Mouse (Mus musculus) midbrain, embryonic 14.5 days (tissue): ENCODE measurements around the gene Tmem42. TPM values are rescaled to one million over a fixed set of nuclear protein-coding genes. Genes with fewer than 3 reads are reported as not detected.

Experiments
- ATAC-seq: fragments of 200-750 bp; cut with Nextera tagmentation; 2 replicates; pipeline ENCODE4 v1.8.0; 2017; ENCODE audit warnings: moderate number of reproducible peaks, moderate library complexity; ENCODE audit not compliant: low FRiP score, low TSS enrichment
- DNase-seq: peaks from one replicate; pipeline ENCODE4 v3.0.0-alpha.2; 2015
- H3K27ac ChIP-seq: fragments of 300-500 bp; sonication (generic); replicated peaks from 2 replicates; pipeline ENCODE4 v1.5.1; 2014; ENCODE audit warnings: mild to moderate bottlenecking, low read depth, low read length, moderate library complexity
- H3K27me3 ChIP-seq: fragments of 300-500 bp; sonication (generic); 2 replicates; pipeline ENCODE4 v1.6.1; 2014; ENCODE audit warnings: low read length, control low read depth, mixed read lengths; ENCODE audit not compliant: control insufficient read depth, insufficient read depth
- H3K36me3 ChIP-seq: fragments of 300-500 bp; sonication (generic); 2 replicates; pipeline ENCODE4 v1.6.1; 2014; ENCODE audit warnings: low read length, control low read depth; ENCODE audit not compliant: control insufficient read depth, insufficient read depth
- H3K4me1 ChIP-seq: fragments of 300-500 bp; sonication (generic); 2 replicates; pipeline ENCODE4 v1.6.1; 2014; ENCODE audit warnings: mild to moderate bottlenecking, antibody characterized with exemption, low read length, control low read depth; ENCODE audit not compliant: control insufficient read depth, insufficient read depth
- H3K4me2 ChIP-seq: fragments of 300-500 bp; sonication (generic); 2 replicates; pipeline ENCODE4 v1.6.1; 2014; ENCODE audit warnings: mild to moderate bottlenecking, low read length, moderate library complexity
- H3K4me3 ChIP-seq: fragments of 300-500 bp; sonication (generic); replicated peaks from 2 replicates; pipeline ENCODE4 v1.5.1; 2014; ENCODE audit warnings: low read depth, low read length
- H3K9ac ChIP-seq: fragments of 300-500 bp; sonication (generic); replicated peaks from 2 replicates; pipeline ENCODE4 v1.6.1; 2014; ENCODE audit warnings: mild to moderate bottlenecking, low read length, moderate library complexity
- H3K9me3 ChIP-seq: fragments of 300-500 bp; sonication (generic); 2 replicates; pipeline ENCODE4 v1.6.1; 2016; ENCODE audit warnings: low read length, control low read depth, mixed read lengths; ENCODE audit not compliant: control insufficient read depth
- WGBS: fragments of 180-500 bp; shearing (Covaris S2); extraction: QIAGEN DNeasy Blood & Tissue Kit; methylation state at CpG from one replicate; pipeline ENCODE4 v1.1.7; 2014; 5-methylcytosine and 5-hydroxymethylcytosine counted together
- polyA plus RNA-seq: library from polyadenylated mRNA; unstranded; fragments of >200 nt; fragmentation: Nextera tagmentation; extraction: Ambion mirVana; gene quantifications from 2 replicates; pipeline ENCODE4 v1.2.1, GENCODE M21; 2014

Gene Tmem42
- polyA plus RNA-seq, 1 experiment from 2014 or later, result 27.4 TPM

GRCm38 (mm10) chr9:123034426-123034825 is 13.3 kb downstream of the Tmem42 start, which contains the start of gene Tgm4:
Tgm4 (plus strand) TSS chr9:123034726.
- WGBS, result 85% methylated on average over 4 of the region's 4 CpGs
- Histone ChIP-seq H3K9ac (no peak within 1 kb of the TSS), H3K4me3 (no peak within 1 kb of the TSS), H3K4me2 (no peak within 1 kb of the TSS), H3K36me3 (no peaks in the 10 kb centered on the region), H3K27ac (no peak within 1 kb of the TSS), H3K9me3 (no peaks in the 10 kb centered on the region), H3K4me1 (no peaks in the 10 kb centered on the region), H3K27me3 (no peaks in the 10 kb centered on the region)
- DNase-seq (no peak), ATAC-seq (no peak)

GRCm38 (mm10) chr9:123047665-123048064 is 26.5 kb downstream of the Tmem42 start:
- Histone ChIP-seq H3K27ac (no peak overlapping the region), H3K27me3 (no peaks in the 10 kb centered on the region), H3K36me3 (no peaks in the 10 kb centered on the region), H3K4me2 (no peak overlapping the region), H3K9me3 (no peaks in the 10 kb centered on the region), H3K4me3 (no peak overlapping the region), H3K9ac (no peak overlapping the region), H3K4me1 (no peaks in the 10 kb centered on the region)
- WGBS, result 100% methylated on average over 1 of the region's 1 CpGs
- DNase-seq (no peak), ATAC-seq (no peak)

GRCm38 (mm10) chr9:123058724-123059292 is 37.7 kb downstream of the Tmem42 start:
- no peak overlapping the region for H3K9ac ChIP-seq
- no peak overlapping the region for H3K4me3 ChIP-seq
- no peaks in the 10 kb centered on the region for H3K36me3 ChIP-seq
- no peak overlapping the region for H3K27ac ChIP-seq
- H3K27me3 ChIP-seq, result no peaks in the 10 kb centered on the region
- H3K4me1 ChIP-seq, result no peaks in the 10 kb centered on the region
- no peak overlapping the region for H3K4me2 ChIP-seq
- no peaks in the 10 kb centered on the region for H3K9me3 ChIP-seq
- ATAC-seq (no peak), DNase-seq (no peak)

DNA sequence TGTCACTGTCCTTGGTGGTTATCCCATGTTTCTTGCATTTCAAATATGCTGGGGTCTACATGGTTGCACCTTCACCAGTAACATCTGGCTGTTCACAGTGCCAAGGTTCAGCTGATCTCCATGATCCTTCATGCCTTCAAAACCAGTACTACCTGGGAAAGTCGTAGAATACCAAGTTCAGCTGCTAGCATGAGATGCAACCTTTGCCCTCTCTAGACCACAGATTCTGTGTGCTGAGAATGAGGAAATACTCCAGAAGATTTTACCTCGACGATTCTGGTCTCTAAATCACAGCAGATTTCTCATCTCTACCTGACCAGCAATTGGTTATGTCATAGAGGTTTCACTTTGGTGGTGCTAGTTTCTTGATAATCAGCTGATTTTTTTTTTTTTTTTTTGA is 39.0 kb downstream of the Tmem42 start:
- WGBS, result 93% methylated on average over 3 of the region's 3 CpGs
- H3K36me3 ChIP-seq, result no peaks in the 10 kb centered on the region
- no peak for ATAC-seq

More for the DNA sequence above, 39.0 kb downstream of the Tmem42 start:
- Histone ChIP-seq H3K9me3 (no peaks in the 10 kb centered on the region), H3K27me3 (no peaks in the 10 kb centered on the region), H3K9ac (no peak overlapping the region), H3K4me3 (no peak overlapping the region), H3K27ac (no peak overlapping the region), H3K4me2 (no peak overlapping the region), H3K4me1 (no peaks in the 10 kb centered on the region)
- no peak for DNase-seq

Other genes with a start within 250 kb of the Tmem42 start
- gene Tcaim, start 215.8 kb upstream of the Tmem42 start, polyA plus RNA-seq, result 7.0 and 8.5 TPM in 2 replicates
- gene Gm35549, start 177.3 kb upstream of the Tmem42 start, polyA plus RNA-seq, result 0.63 and 0.88 TPM in 2 replicates
- gene Zfp445, start 155.3 kb upstream of the Tmem42 start, polyA plus RNA-seq, result 71.5 and 112 TPM in 2 replicates
- 2.1 and 2.7 TPM in 2 replicates for gene Zkscan7, start 135.6 kb upstream of the Tmem42 start, polyA plus RNA-seq
- gene Zfp105, start 98.3 kb upstream of the Tmem42 start, polyA plus RNA-seq, result 19.2 and 25.4 TPM in 2 replicates
- 36.5 and 37.7 TPM in 2 replicates for gene 1110059G10Rik, start 70.3 kb upstream of the Tmem42 start, polyA plus RNA-seq
- gene Kif15, start 70.3 kb upstream of the Tmem42 start, polyA plus RNA-seq, result 8.0 and 13.6 TPM in 2 replicates
- 0.39 and 0.91 TPM in 2 replicates for gene Tgm4, start 13.4 kb downstream of the Tmem42 start, polyA plus RNA-seq
- 63.3 and 64.8 TPM in 2 replicates for gene Zdhhc3, start 91.9 kb downstream of the Tmem42 start, polyA plus RNA-seq
- gene Exosc7, start 91.9 kb downstream of the Tmem42 start, polyA plus RNA-seq, result 80.6 and 81.4 TPM in 2 replicates
- gene Clec3b, start 129.6 kb downstream of the Tmem42 start, polyA plus RNA-seq, result 0.51 and 0.53 TPM in 2 replicates
- gene Cdcp1, start 194.7 kb downstream of the Tmem42 start, polyA plus RNA-seq, result not detected in 2 replicates
- gene Tmem158, start 239.4 kb downstream of the Tmem42 start, polyA plus RNA-seq, result 26.6 and 41.2 TPM in 2 replicates